Mouse (Mus musculus) E14TG2a.4 (cell line): ENCODE data around the gene Prkce.

Source experiments
- H3K27me3 ChIP-seq: 2 replicates; pipeline ENCODE4 v1.6.1; 2014; ENCODE audit warnings: low read length, control low read depth; ENCODE audit not compliant: insufficient read depth
- H3K36me3 ChIP-seq: 2 replicates; pipeline ENCODE4 v1.6.1; 2014; ENCODE audit warnings: low read length, control low read depth; ENCODE audit not compliant: insufficient read depth
- H3K4me1 ChIP-seq: replicated peaks from 2 replicates; pipeline ENCODE4 v1.6.1; 2014; ENCODE audit warnings: low read depth, low read length, control low read depth
- H3K4me3 ChIP-seq: replicated peaks from 2 replicates; pipeline ENCODE4 v1.5.1; 2014; ENCODE audit warnings: mild to moderate bottlenecking, low read length
- H3K9me3 ChIP-seq: 2 replicates; pipeline ENCODE4 v1.6.1; 2014; ENCODE audit warnings: low read length, control low read depth
- CTCF ChIP-seq: conservative IDR thresholded peaks from 2 replicates; pipeline ENCODE4 v1.5.1; 2014; ENCODE audit warnings: low read length
- NANOG ChIP-seq: IDR thresholded peaks from 2 replicates; pipeline ENCODE4 v1.6.1; 2014; ENCODE audit warnings: borderline replicate concordance, low read length, mixed read lengths
- POU5F1 ChIP-seq: IDR thresholded peaks from 2 replicates; pipeline ENCODE4 v1.6.1; 2014; ENCODE audit warnings: low read length, borderline replicate concordance

Prkce gene

DNA sequence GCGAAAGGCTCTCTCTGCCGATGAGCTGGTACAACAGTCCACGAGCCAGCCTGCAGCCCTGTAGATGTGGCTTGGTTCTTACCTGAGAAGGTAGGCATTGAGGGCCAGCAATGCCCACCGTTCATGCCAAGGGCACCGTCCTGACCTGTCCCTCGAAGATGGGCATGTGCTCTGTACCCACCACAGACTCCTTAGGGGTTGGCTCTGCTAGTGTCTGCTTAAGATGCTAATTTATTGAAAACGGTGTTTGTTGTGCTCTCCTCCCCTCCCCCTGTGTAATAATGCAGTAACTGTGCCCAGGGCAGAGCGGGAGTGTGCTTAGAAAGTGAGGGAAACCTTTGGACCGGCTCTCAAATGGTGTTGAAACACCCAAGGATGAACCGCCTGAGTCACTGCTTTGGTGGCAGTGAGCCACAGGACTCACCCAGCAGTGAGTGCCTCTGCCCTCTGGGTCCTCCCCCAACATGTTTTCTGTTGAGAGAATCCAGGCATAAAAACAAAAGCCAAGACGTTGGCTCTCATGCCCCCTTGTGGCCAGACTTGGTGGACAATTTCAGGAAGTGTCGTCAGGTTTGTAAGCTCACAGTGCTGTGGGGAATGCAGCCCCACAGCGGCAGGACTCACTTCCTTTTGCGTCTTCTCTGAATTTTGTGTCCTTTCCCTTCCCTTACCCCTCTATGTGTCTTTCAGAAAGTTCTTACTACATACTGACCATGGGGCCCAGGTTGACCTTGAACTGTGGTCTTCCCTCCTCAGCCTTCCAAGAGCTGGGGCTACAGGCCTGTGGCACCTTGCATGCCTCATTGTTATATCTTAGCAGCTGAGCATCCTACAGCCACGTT is 277.2 kb downstream of the Prkce start:
- H3K27me3 ChIP-seq = no peaks in the 10 kb centered on the region
- peak; percentile 70 for TF ChIP-seq CTCF
- TF ChIP-seq NANOG = no peak
- H3K9me3 ChIP-seq = peaks cover 30% of the 10 kb centered on the region
- no peaks in the 10 kb centered on the region for H3K36me3 ChIP-seq
- H3K4me1 ChIP-seq = peaks cover 6% of the 10 kb centered on the region
- peak overlapping the region; percentile 15; the same call in 1 of the 2 replicates for H3K4me3 ChIP-seq

DNA sequence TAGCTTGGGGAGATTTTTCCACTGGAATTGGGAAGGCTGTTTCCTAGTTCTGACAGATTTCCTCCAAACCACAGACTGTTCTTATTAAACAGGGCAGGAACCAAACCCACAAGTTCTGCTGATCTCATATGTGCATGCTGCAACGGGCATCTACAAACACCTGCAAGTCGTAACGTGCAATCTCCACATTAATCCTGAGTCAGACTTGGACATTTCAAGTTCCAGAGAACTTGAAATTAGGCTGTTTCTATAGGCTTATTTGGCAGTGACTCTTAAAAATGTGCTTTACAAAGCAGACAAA is 277.8 kb downstream of the Prkce start:
- H3K4me3 ChIP-seq = no peak overlapping the region
- no peaks in the 10 kb centered on the region for H3K36me3 ChIP-seq
- peaks cover 30% of the 10 kb centered on the region for H3K9me3 ChIP-seq
- H3K27me3 ChIP-seq = no peaks in the 10 kb centered on the region
- TF ChIP-seq POU5F1 (no peak), NANOG (no peak), CTCF (no peak)
- peaks cover 6% of the 10 kb centered on the region for H3K4me1 ChIP-seq

DNA sequence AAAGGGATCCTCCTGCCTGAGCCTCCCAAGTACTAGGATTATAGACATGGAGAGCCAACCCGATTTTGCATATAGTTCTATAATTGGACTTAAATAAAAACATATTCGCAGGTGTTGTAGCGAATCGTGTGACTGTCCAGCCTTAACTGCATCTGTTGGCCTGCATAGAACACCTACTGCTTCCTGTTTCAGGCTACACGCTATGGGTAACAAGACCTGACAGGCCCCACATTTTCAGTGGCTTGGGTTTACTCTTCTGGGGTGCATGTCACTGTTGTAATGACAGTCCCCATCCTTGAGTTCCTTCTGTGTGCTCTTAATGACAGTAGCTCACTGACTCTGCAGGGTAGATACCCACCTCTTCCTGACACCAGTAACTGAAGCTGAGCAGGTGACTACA is 278.3 kb downstream of the Prkce start:
- Histone ChIP-seq H3K4me1 (peaks cover 6% of the 10 kb centered on the region), H3K9me3 (peaks cover 30% of the 10 kb centered on the region), H3K27me3 (no peaks in the 10 kb centered on the region), H3K4me3 (no peak overlapping the region), H3K36me3 (no peaks in the 10 kb centered on the region)
- TF ChIP-seq NANOG (no peak), CTCF (no peak), POU5F1 (no peak)

DNA sequence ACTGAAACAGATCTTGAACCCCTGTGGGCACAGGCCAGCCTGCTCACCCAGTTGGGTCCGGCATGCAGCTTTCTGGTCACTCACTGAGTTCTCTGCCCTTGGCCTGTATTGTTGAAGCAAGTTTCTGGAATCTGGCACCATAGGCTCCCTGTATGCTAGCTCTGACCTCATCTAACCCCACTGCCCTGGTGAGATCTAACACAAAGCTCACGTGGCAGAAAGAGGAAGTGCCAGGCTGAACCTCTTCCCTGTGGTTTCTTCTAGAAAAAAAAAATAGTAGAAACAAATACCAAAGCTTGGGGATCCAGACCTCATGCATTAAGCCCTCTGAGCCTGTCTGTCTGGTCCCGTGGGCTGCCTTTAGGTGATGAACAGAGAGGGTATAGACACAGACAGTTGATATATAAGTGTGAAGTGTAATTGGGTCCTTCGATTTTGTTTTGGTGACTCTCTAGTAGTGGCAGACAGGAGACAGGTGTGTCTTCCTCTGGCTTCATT is 279.6 kb downstream of the Prkce start:
- Histone ChIP-seq H3K4me3 (no peak overlapping the region), H3K4me1 (peaks cover 6% of the 10 kb centered on the region), H3K9me3 (peaks cover 30% of the 10 kb centered on the region), H3K36me3 (no peaks in the 10 kb centered on the region), H3K27me3 (no peaks in the 10 kb centered on the region)
- TF ChIP-seq CTCF (no peak), NANOG (no peak), POU5F1 (no peak)

DNA sequence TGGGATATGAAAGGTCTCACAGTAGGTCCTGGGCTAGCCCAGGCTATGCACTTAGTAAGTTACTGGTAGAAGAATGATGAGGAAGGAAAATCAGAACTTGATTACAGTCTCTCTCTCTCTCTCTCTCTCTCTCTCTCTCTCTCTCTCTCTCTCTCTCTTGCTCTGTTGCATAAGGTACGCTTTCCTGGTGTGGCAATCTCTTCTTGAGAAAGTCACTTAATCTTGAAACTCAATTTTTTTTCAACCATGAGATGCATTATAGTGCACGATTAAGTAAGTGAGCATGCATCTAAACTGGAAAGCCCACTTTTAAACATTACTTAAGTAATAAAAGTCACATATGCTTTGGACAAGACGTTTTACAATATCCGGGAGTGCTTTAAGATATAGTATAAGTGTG is 285.3 kb downstream of the Prkce start:
- Histone ChIP-seq H3K9me3 (peaks cover 17% of the 10 kb centered on the region), H3K27me3 (no peaks in the 10 kb centered on the region; the same call in 1 of the 2 replicates), H3K36me3 (no peaks in the 10 kb centered on the region), H3K4me3 (no peak overlapping the region), H3K4me1 (no peaks in the 10 kb centered on the region)
- TF ChIP-seq POU5F1 = no peak
- TF ChIP-seq CTCF = no peak
- TF ChIP-seq NANOG = no peak

DNA sequence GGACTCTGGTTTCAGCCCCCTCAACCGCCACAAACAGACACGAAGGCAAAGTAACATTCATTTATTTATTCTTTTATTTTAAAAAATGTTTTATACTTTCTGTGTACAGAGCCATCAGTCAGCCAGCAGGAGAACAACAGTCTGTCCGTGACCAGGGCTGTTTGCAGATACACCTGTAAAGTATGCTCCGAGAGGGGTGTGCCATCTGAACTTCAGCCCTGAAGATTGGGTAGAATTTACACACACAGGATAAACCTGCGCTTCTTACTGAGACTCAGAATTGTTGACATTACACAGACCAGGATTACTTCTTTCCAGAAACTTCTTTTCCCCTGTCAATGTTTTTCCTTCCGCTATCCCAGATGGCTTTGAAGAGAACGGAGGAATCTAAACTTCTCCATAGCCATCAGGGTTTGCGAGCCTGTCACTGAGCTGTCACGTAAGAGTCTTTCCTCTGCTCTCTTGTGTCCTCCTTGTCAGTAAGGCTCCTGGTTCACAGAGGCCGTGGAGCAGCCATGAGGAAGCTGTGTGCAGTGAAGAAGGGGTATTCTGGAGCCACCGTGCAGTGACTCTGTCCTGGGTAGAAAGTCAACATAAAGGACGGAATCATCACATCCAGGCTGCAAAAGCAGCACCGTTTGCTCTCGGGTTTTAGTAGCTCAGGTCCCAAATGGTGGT is 286.2 kb downstream of the Prkce start:
- Histone ChIP-seq H3K9me3 (peaks cover 8% of the 10 kb centered on the region), H3K4me1 (no peaks in the 10 kb centered on the region), H3K4me3 (no peak overlapping the region), H3K27me3 (no peaks in the 10 kb centered on the region; the same call in 1 of the 2 replicates), H3K36me3 (no peaks in the 10 kb centered on the region)
- no peak for TF ChIP-seq POU5F1
- no peak for TF ChIP-seq CTCF
- no peak for TF ChIP-seq NANOG

DNA sequence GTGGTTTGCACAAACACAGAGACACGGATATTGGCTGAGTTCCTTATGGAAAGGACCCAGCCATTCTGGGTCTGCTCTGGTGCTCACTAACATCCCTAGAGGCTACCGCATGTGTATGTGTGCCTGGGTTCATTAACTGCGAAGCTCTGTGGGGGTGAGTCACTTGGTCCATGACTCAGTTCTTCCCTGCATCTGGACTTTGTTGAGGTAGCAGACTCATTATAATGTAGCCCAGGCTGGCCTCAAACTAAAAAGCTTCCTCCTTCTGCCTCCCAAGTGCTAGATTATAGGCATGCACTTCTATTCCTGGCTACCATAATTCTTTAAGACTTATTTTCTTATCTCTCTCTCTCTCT is 286.7 kb downstream of the Prkce start:
- H3K36me3 ChIP-seq = no peaks in the 10 kb centered on the region
- TF ChIP-seq CTCF (no peak), POU5F1 (no peak), NANOG (no peak)
- peaks cover 3% of the 10 kb centered on the region for H3K9me3 ChIP-seq
- no peak overlapping the region for H3K4me3 ChIP-seq
- H3K4me1 ChIP-seq = no peaks in the 10 kb centered on the region
- H3K27me3 ChIP-seq = no peaks in the 10 kb centered on the region; the same call in 1 of the 2 replicates

DNA sequence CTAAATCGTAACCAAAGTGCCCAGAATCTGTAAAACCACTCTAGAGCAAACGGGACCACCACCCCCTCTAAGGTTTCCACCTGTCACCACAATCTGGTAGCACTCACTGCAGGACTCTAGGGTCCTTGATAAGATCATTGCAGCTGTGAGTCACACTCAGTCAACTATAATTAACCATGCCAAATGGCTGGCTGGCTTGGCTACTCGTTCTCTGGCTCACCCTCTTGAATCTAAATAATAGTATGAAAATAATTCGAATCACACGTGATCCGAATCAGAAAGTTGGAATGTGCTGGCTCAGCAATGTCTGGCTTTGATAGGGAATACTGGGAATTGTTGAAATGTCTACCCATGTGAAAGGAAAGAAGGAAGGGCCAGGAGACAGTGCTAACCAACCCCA is 288.9 kb downstream of the Prkce start:
- no peak overlapping the region for H3K4me3 ChIP-seq
- H3K36me3 ChIP-seq = no peaks in the 10 kb centered on the region
- no peaks in the 10 kb centered on the region; the same call in 1 of the 2 replicates for H3K27me3 ChIP-seq
- TF ChIP-seq POU5F1 (no peak), CTCF (no peak), NANOG (no peak)
- no peaks in the 10 kb centered on the region for H3K9me3 ChIP-seq
- H3K4me1 ChIP-seq = peaks cover 15% of the 10 kb centered on the region

DNA sequence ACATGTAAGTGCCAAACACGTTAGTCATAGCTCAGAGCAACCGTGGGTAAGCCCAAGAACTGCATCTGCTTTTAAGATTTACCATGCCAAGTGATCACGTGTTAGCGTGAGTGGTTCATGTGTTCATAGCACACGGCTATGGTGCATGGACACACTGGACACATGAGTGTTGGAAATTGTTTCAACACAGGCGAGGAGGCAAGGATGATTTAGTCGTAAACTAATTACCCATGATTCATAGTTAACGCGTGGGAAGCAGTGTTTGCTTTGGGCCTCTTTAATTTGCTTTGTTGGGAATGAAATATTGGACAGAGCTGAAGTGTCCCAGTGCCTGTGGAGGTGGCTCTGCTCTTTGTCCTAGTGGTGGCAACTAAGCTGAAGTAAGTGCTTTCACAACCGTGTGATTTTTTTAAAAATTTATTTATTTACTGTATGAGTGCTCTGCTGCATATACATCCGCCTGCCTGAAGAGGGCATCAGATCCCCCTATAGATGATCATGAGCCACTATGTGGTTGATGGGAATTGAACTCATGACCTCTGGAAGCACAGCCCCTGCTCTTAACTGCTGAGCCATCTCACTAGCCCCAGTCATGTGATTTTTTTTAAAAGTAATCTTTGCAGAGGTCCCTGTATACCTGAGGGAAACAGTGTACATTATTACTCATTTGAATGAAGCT is 290.9 kb downstream of the Prkce start:
- H3K27me3 ChIP-seq = no peaks in the 10 kb centered on the region; the same call in 1 of the 2 replicates
- no peaks in the 10 kb centered on the region for H3K9me3 ChIP-seq
- TF ChIP-seq POU5F1 (no peak), CTCF (peak; percentile 44), NANOG (no peak)
- H3K4me1 ChIP-seq = peaks cover 18% of the 10 kb centered on the region
- no peak overlapping the region for H3K4me3 ChIP-seq
- H3K36me3 ChIP-seq = no peaks in the 10 kb centered on the region
